Mouse (Mus musculus): ENCODE results near the gene Klk12.

- no peak for TF ChIP-seq CTCF (IDR thresholded peaks at IDR 0.05; ENCODE audit: borderline replicate concordance, extremely low read depth, insufficient read depth, insufficient read length)
- no peak for TF ChIP-seq POLR2A (IDR thresholded peaks at IDR 0.05; ENCODE audit: borderline replicate concordance, extremely low read depth, insufficient read depth, insufficient read length, poor library complexity, severe bottlenecking)
Observed at GRCm38 (mm10) chr7:43816746-43817145, 48.0 kb downstream of the Klk12 start.

Data from brain, embryonic 14.5 days (tissue).